Comparison of ENCODE assay signal across 8 mouse cellular contexts in genomic region chr2:11552966-11553451, GRCm38 (mm10). TPM values are rescaled to one million over a fixed set of nuclear protein-coding genes. Genes with fewer than 3 reads are reported as not detected.
DNase-seq lines count a peak whose midpoint lies in the region; ATAC-seq and TF ChIP-seq lines count a peak whose summit lies in the region.

No protein-coding gene starts in this region.

- peak overlapping the region; percentile 62 to 91 for H3K4me3 ChIP-seq in MEL (ENCODE audit: control insufficient read depth in 1 of 2, insufficient read depth in 1 of 2, low read depth in 2 of 2, low read length in 2 of 2)
- H3K4me3 ChIP-seq in cortical plate, adult 2 months (ENCODE audit: insufficient read depth, low read length): peak overlapping the region; percentile 79
- peak overlapping the region; percentile 67 for H3K4me3 ChIP-seq in heart, postnatal 0 days (ENCODE audit: low read depth, low read length)
- H3K4me3 ChIP-seq in midbrain, embryonic 12.5 days: peak overlapping the region; percentile 55

- peaks cover 0 to 4% of the 10 kb centered on the region in 2 experiments; a peak in 3 of 4 replicates for H3K4me1 ChIP-seq in MEL (ENCODE audit: control insufficient read depth in 1 of 2, insufficient read depth in 2 of 2, low read length in 2 of 2)
- H3K4me1 ChIP-seq in cortical plate, adult 2 months (ENCODE audit: control insufficient read depth, insufficient read depth, low read length): no peaks in the 10 kb centered on the region
- peaks cover 13% of the 10 kb centered on the region; the same call in 1 of the 2 replicates for H3K4me1 ChIP-seq in heart, postnatal 0 days (ENCODE audit: control insufficient read depth, insufficient read depth)
- peaks cover 13% of the 10 kb centered on the region for H3K4me1 ChIP-seq in midbrain, embryonic 12.5 days

- H3K27ac ChIP-seq in MEL (ENCODE audit: control insufficient read depth, low read depth, low read length): peak overlapping the region; percentile 7
- no peak overlapping the region for H3K27ac ChIP-seq in cortical plate, adult 2 months (ENCODE audit: insufficient read depth, low read length)
- no peak overlapping the region; the same call in 1 of the 2 replicates for H3K27ac ChIP-seq in heart, postnatal 0 days (ENCODE audit: low read depth)
- no peak overlapping the region for H3K27ac ChIP-seq in midbrain, embryonic 12.5 days (replicated peaks)

- no peak for TF ChIP-seq POLR2A in MEL (IDR thresholded peaks at IDR 0.05; ENCODE audit: control insufficient read depth in 1 of 2, insufficient read depth in 1 of 2, low read depth in 1 of 2, low read length in 2 of 2, poor library complexity in 1 of 2)
- TF ChIP-seq POLR2A in cortical plate, adult 2 months (IDR thresholded peaks at IDR 0.05; ENCODE audit: extremely low read depth, insufficient read depth, low read length): no peak

- peak; percentile 16 for DNase-seq in embryo, embryonic 10 days (ENCODE audit: low spot score)
- DNase-seq in embryo, embryonic 9.5 days (ENCODE audit: extremely low spot score): no peak
- DNase-seq in MEL (ENCODE audit: low read depth, low spot score): peak; percentile 72
- no peak for DNase-seq in heart, postnatal 0 days (ENCODE audit: low spot score)
- peak; percentile 56 to 77 for DNase-seq in kidney, postnatal 36 days
- DNase-seq in thymus, postnatal 25 days: peak; percentile 55

- no peaks in the 10 kb centered on the region for H3K27me3 ChIP-seq in MEL (ENCODE audit: control insufficient read depth in 1 of 2, insufficient read depth in 2 of 2, low read length in 2 of 2)
- no peaks in the 10 kb centered on the region for H3K27me3 ChIP-seq in heart, postnatal 0 days (ENCODE audit: control insufficient read depth, insufficient read depth, low read length)
- peaks cover 48% of the 10 kb centered on the region for H3K27me3 ChIP-seq in midbrain, embryonic 12.5 days

- peak overlapping the region; percentile 63 for H3K9ac ChIP-seq in MEL (ENCODE audit: control insufficient read depth, low read depth, low read length, poor library complexity, severe bottlenecking)
- H3K9ac ChIP-seq in heart, postnatal 0 days (replicated peaks; ENCODE audit: low read depth, low read length): peak overlapping the region; percentile 60
- H3K9ac ChIP-seq in midbrain, embryonic 12.5 days (replicated peaks): peak overlapping the region; percentile 49

- TF ChIP-seq EP300 in MEL (IDR thresholded peaks at IDR 0.05; ENCODE audit: low read depth in 1 of 2, low read length in 2 of 2): no peak
- TF ChIP-seq EP300 in heart, postnatal 0 days (IDR thresholded peaks at IDR 0.05; ENCODE audit: low read depth): no peak

- H3K36me3 ChIP-seq in MEL (ENCODE audit: control insufficient read depth in 1 of 2, insufficient read depth in 2 of 2, low read length in 2 of 2): 0 out of 4 replicates have a peak, but pooled peaks cover 0 to 2% of the 10 kb centered on the region in 2 experiments
- H3K36me3 ChIP-seq in heart, postnatal 0 days (replicated peaks; ENCODE audit: control insufficient read depth, insufficient read depth, low read length): no peaks in the 10 kb centered on the region
- no peaks in the 10 kb centered on the region for H3K36me3 ChIP-seq in midbrain, embryonic 12.5 days

- H3K4me2 ChIP-seq in heart, postnatal 0 days (ENCODE audit: low read depth, low read length): peak overlapping the region; percentile 98
- H3K4me2 ChIP-seq in midbrain, embryonic 12.5 days (replicated peaks): peak overlapping the region; percentile 97

- WGBS in heart, postnatal 0 days: 11% methylated on average over 15 of the region's 15 CpGs
- WGBS in midbrain, embryonic 12.5 days: 1% methylated on average over 15 of the region's 15 CpGs

- ATAC-seq in heart, postnatal 0 days (ENCODE audit: insufficient read depth, low read depth): peak; percentile 21
- ATAC-seq in midbrain, embryonic 12.5 days (ENCODE audit: low FRiP score, low read depth): peak; percentile 32; the same call in 1 of the 2 replicates

- H3K9me3 ChIP-seq in MEL (replicated peaks; ENCODE audit: insufficient read depth, low read length): no peaks in the 10 kb centered on the region
- no peaks in the 10 kb centered on the region for H3K9me3 ChIP-seq in heart, postnatal 0 days (replicated peaks; ENCODE audit: control insufficient read depth, low read length)
- no peaks in the 10 kb centered on the region for H3K9me3 ChIP-seq in midbrain, embryonic 12.5 days

- peaks cover 9% of the 10 kb centered on the region; the same call in 1 of the 2 replicates for H3K79me2 ChIP-seq in MEL (ENCODE audit: control insufficient read depth, insufficient read depth, low read length, poor library complexity)

- no peak for TF ChIP-seq RAD21 in MEL (IDR thresholded peaks at IDR 0.05; ENCODE audit: low read depth, low read length)

- TF ChIP-seq CTCF in MEL (IDR thresholded peaks at IDR 0.05 in 2 of 3, conservative IDR thresholded peaks at IDR 0.05 in 1 of 3; ENCODE audit: control insufficient read depth in 1 of 3, insufficient read depth in 1 of 3, low read depth in 2 of 3, low read length in 3 of 3, poor library complexity in 1 of 3, severe bottlenecking in 1 of 3): no peak
- no peak for TF ChIP-seq CTCF in cortical plate, adult 2 months (IDR thresholded peaks at IDR 0.05; ENCODE audit: extremely low read depth, insufficient read depth, low read length)
- TF ChIP-seq CTCF in heart, postnatal 0 days (IDR thresholded peaks at IDR 0.05; ENCODE audit: low read depth): no peak

TF ChIP-seq in MEL, 35 proteins besides CTCF, POLR2A, EP300 and RAD21:
- TF ChIP-seq SIN3A (IDR thresholded peaks at IDR 0.05; ENCODE audit: low read length) (no peak; the same call in 1 of the 2 replicates), TBP (IDR thresholded peaks at IDR 0.05; ENCODE audit: low read depth, low read length) (no peak; the same call in 1 of the 2 replicates), CHD2 (IDR thresholded peaks at IDR 0.05; ENCODE audit: low read length) (no peak), GATA1 (IDR thresholded peaks at IDR 0.05; ENCODE audit: low read depth, low read length) (no peak)

RNA-seq across cellular contexts. Expression of gene Pfkfb3, which starts 0.9 kb away (rescaled TPM):
- total RNA-seq in MEL (2012; rRNA removed): 7.2 and 9.9 TPM in 2 replicates
- 10 to 100 TPM in 1 of 2 experiments, not detected in 1; 13.8 TPM for polyA plus RNA-seq in MEL (2012; ENCODE audit: insufficient read depth in 1 of 2, insufficient read length in 2 of 2, low read depth in 1 of 2, low replicate concordance in 2 of 2, missing spikeins in 1 of 2)
- polyA plus RNA-seq in cortical plate, adult 2 months (2012; rRNA removed): 19.4 and 20.6 TPM in 2 replicates
- total RNA-seq in heart, postnatal 0 days (2014; rRNA removed; ENCODE audit: low replicate concordance): 2.4 and 6.8 TPM in 2 replicates
- 3.2 and 3.5 TPM in 2 replicates for polyA plus RNA-seq in heart, postnatal 0 days (2015; fragmentation: Nextera tagmentation; extraction: Ambion mirVana)
- polyA plus RNA-seq in midbrain, embryonic 12.5 days (2016; fragmentation: Nextera tagmentation; extraction: Ambion mirVana): 14.9 and 16.3 TPM in 2 replicates

RNA-seq across cellular contexts. Expression of gene Rbm17, which starts 50.9 kb away (rescaled TPM):
- total RNA-seq in MEL (2012; rRNA removed): 216 and 223 TPM in 2 replicates
- 100 to 1,000 TPM in 1 of 2 experiments, not detected in 1; 318 TPM for polyA plus RNA-seq in MEL (2012; ENCODE audit: insufficient read depth in 1 of 2, insufficient read length in 2 of 2, low read depth in 1 of 2, low replicate concordance in 2 of 2, missing spikeins in 1 of 2)
- 93.7 and 104 TPM in 2 replicates for polyA plus RNA-seq in cortical plate, adult 2 months (2012; rRNA removed)
- total RNA-seq in heart, postnatal 0 days (2014; rRNA removed; ENCODE audit: low replicate concordance): 28.5 and 42.7 TPM in 2 replicates
- 58.3 and 61.0 TPM in 2 replicates for polyA plus RNA-seq in heart, postnatal 0 days (2015; fragmentation: Nextera tagmentation; extraction: Ambion mirVana)
- polyA plus RNA-seq in midbrain, embryonic 12.5 days (2016; fragmentation: Nextera tagmentation; extraction: Ambion mirVana): 166 and 173 TPM in 2 replicates

Comparison
In these comparisons a context has a peak if more than half of its experiments do, and no peak if none do; other contexts are left out.
1. DNase-seq: peak in embryo, embryonic 10 days (single experiment), MEL (single experiment), kidney, postnatal 36 days (2 of 2) and thymus, postnatal 25 days (single experiment); none in embryo, embryonic 9.5 days (single experiment) and heart, postnatal 0 days (single experiment).
2. Peak in every context shown above with its lines, with median percentiles within 50 percentile points of each other: H3K4me3 ChIP-seq and H3K9ac ChIP-seq.